Mouse (Mus musculus): ENCODE measurements at regions not wholly inside any gene's neighbourhood (a gene's known extent, or its start where the extent isn't known, plus 50 kb on each side); places are given as distances from the start of the nearest gene placed in this dataset.

DNA sequence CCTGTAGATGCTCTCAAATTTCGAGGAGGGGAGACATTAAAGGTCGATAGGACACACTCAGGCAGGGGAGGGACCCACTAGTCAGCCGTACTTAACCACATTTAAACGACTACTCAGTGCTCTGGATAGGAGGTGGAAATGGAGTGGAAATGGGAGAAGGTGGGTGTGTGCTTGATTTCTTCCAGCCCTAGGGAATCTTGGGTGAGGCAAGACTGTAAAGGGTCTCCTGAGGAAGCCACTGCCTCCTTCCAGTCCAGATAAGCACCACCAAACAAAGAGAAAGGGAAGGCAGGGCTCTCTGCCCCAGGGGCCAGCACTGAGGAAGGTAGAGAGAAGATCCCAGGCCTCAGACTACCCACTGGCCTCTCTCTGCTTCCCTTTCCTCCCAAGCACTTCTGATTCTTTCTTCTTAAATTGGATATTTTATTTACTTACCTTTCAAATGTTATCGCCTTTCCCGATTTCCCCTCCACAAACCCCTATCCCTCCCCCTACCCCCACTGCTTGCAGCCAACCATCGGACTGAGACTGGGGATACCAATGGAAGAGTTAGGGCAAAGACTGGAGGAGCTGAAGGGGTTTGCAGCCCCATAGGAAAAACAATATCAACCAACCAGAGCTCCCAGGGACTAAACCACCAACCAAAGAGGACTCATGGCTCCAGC, 139.1 kb downstream of the Zfp36l1 start:
- Histone ChIP-seq H3K4me3 (ENCODE audit: control insufficient read depth in 1 of 2, insufficient read depth in 1 of 2, low read depth in 2 of 2, low read length in 2 of 2) (no peak overlapping the region), H3K27ac (ENCODE audit: control insufficient read depth, low read depth, low read length) (no peak overlapping the region), H3K27me3 (ENCODE audit: control insufficient read depth in 1 of 2, insufficient read depth in 2 of 2, low read length in 2 of 2) (no peaks in the 10 kb centered on the region), H3K9ac (ENCODE audit: control insufficient read depth, low read depth, low read length, poor library complexity, severe bottlenecking) (no peak overlapping the region), H3K4me1 (ENCODE audit: control insufficient read depth in 1 of 2, insufficient read depth in 2 of 2, low read length in 2 of 2) (no peaks in the 10 kb centered on the region), H3K36me3 (ENCODE audit: control insufficient read depth in 1 of 2, insufficient read depth in 2 of 2, low read length in 2 of 2) (no peaks in the 10 kb centered on the region), H3K79me2 (ENCODE audit: control insufficient read depth, insufficient read depth, low read length, poor library complexity) (no peaks in the 10 kb centered on the region), H3K9me3 (replicated peaks; ENCODE audit: insufficient read depth, low read length) (no peaks in the 10 kb centered on the region)
- DNase-seq (ENCODE audit: low read depth, low spot score), result no peak
- TF ChIP-seq USF2 (IDR thresholded peaks at IDR 0.05; ENCODE audit: borderline replicate concordance in 1 of 2, insufficient read depth in 1 of 2, low read depth in 1 of 2, low read length in 2 of 2), result no peak
- no peak for TF ChIP-seq MAX (IDR thresholded peaks at IDR 0.05; ENCODE audit: low read length)
- TF ChIP-seq TAL1 (IDR thresholded peaks at IDR 0.05; ENCODE audit: low read length), result no peak
- TF ChIP-seq MAZ (IDR thresholded peaks at IDR 0.05; ENCODE audit: low read depth, low read length), result no peak
- TF ChIP-seq MYB (IDR thresholded peaks at IDR 0.05; ENCODE audit: low read depth, low read length), result no peak
- TF ChIP-seq CTCF (IDR thresholded peaks at IDR 0.05 in 2 of 3, conservative IDR thresholded peaks at IDR 0.05 in 1 of 3; ENCODE audit: control insufficient read depth in 1 of 3, insufficient read depth in 1 of 3, low read depth in 2 of 3, low read length in 3 of 3, poor library complexity in 1 of 3, severe bottlenecking in 1 of 3), result no peak
- TF ChIP-seq SMC3 (IDR thresholded peaks at IDR 0.05; ENCODE audit: low read depth, low read length), result no peak
- TF ChIP-seq MEF2A (IDR thresholded peaks at IDR 0.05; ENCODE audit: extremely low read depth, insufficient replicate concordance, low read depth, low read length, poor library complexity, severe bottlenecking), result no peak
- TF ChIP-seq ZKSCAN1 (IDR thresholded peaks at IDR 0.05; ENCODE audit: low read depth, low read length), result no peak
- TF ChIP-seq JUND (IDR thresholded peaks at IDR 0.05; ENCODE audit: low read depth, low read length), result no peak
- TF ChIP-seq RCOR1 (IDR thresholded peaks at IDR 0.05; ENCODE audit: low read depth, low read length), result no peak
- no peak for TF ChIP-seq GABPA (IDR thresholded peaks at IDR 0.05; ENCODE audit: low read depth, low read length)
- no peak for TF ChIP-seq HCFC1 (IDR thresholded peaks at IDR 0.05; ENCODE audit: low read depth, low read length)
- TF ChIP-seq ZC3H11A (IDR thresholded peaks at IDR 0.05; ENCODE audit: low read depth, low read length), result no peak
- TF ChIP-seq USF1 (IDR thresholded peaks at IDR 0.05; ENCODE audit: low read depth, low read length), result no peak
- no peak for TF ChIP-seq ELF1 (IDR thresholded peaks at IDR 0.05; ENCODE audit: low read depth, low read length)
- no peak for TF ChIP-seq CHD1 (IDR thresholded peaks at IDR 0.05; ENCODE audit: low read depth, low read length)

DNA sequence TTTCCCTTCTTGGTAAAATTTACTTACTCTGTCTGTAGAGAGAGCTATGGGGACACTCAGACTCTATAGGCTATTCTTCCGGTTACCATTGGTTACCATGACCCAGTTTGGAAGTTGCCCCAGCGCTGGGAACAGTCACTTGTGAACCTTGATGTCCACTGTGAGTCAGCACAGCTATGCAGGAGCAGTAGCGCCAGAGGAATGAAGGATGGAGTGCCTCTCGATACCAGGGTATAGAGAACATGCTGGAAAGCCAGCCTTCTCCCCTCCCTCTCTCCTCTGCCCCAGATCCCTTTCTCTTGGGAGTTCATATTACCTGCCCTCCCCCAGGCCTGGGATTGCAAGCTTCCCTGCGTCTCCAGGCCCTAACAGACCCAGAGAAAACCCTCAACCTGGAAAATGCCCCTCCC, 141.8 kb downstream of the Zfp36l1 start:
- Histone ChIP-seq H3K9ac (ENCODE audit: control insufficient read depth, low read depth, low read length, poor library complexity, severe bottlenecking) (no peak overlapping the region), H3K27me3 (ENCODE audit: control insufficient read depth in 1 of 2, insufficient read depth in 2 of 2, low read length in 2 of 2) (no peaks in the 10 kb centered on the region), H3K4me3 (ENCODE audit: control insufficient read depth in 1 of 2, insufficient read depth in 1 of 2, low read depth in 2 of 2, low read length in 2 of 2) (no peak overlapping the region), H3K79me2 (ENCODE audit: control insufficient read depth, insufficient read depth, low read length, poor library complexity) (no peaks in the 10 kb centered on the region), H3K36me3 (ENCODE audit: control insufficient read depth in 1 of 2, insufficient read depth in 2 of 2, low read length in 2 of 2) (no peaks in the 10 kb centered on the region), H3K27ac (ENCODE audit: control insufficient read depth, low read depth, low read length) (no peak overlapping the region), H3K4me1 (ENCODE audit: control insufficient read depth in 1 of 2, insufficient read depth in 2 of 2, low read length in 2 of 2) (peaks cover 0 to 3% of the 10 kb centered on the region in 2 experiments; a peak in 1 of 4 replicates), H3K9me3 (replicated peaks; ENCODE audit: insufficient read depth, low read length) (no peaks in the 10 kb centered on the region)
- TF ChIP-seq EP300 (IDR thresholded peaks at IDR 0.05; ENCODE audit: low read depth in 1 of 2, low read length in 2 of 2) (no peak), MAX (IDR thresholded peaks at IDR 0.05; ENCODE audit: low read length) (no peak)
- DNase-seq (ENCODE audit: low read depth, low spot score), result no peak
